Comparison of ENCODE assay signal across 9 mouse cellular contexts in the genomic region with DNA sequence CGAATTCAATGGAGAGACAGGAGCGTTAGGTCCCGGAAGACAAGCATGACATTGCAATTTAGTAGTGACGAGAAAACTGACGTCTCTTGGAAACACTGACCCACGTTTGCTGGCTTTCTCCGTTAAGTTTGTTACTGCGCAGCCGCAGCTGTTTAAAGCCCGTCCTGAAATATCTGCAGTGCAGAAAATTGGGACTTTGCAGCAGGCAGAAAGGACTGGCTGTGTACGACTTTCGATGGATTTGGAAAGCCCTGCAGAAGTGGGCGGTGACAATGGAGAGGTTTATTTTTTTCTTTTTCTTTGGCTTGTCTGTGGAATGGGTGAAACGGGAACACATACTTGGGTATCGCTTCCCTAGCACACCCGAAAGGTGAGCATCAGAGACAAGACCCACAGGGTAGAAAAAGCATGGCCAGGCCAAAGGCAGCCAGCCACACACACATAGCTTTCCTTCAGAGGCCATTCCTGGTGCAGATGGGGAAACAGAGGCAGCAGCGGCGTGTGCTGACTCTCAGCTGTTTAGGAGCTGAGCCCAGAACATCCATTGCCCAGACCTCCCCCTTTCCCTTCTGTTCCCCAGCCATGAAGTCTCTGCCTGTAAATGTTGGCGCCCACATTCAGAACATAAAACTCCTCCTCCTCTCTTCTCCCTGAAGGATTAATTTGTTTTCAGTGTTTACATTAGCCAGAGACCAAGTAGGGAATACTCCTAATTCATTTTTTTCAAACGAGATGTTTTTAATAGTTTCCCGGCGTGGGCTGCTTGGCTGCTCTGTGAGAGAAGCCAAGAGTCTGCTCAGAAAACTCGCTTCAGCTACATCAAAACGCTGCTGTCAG.
DNase-seq lines count a peak whose midpoint lies in the region; ATAC-seq and TF ChIP-seq lines count a peak whose summit lies in the region.
"Had no signal": no experiment of that assay in that cellular context is flagged by ENCODE, and none has a peak within 500 bp of the region (broad histone marks: within the 10 kb centered on the region; RNA-seq: fewer than 3 reads in every experiment).

No protein-coding gene starts in this region.

- ATAC-seq in forebrain, embryonic 11.5 days (replicated peaks; ENCODE audit: low FRiP score): no peak
- ATAC-seq in forebrain, embryonic 14.5 days: no peak

- no peak overlapping the region for H3K4me2 ChIP-seq in forebrain, embryonic 11.5 days (ENCODE audit: low read depth, low read length, severe bottlenecking)
- H3K4me2 ChIP-seq in forebrain, embryonic 14.5 days (ENCODE audit: low read length): no peak overlapping the region
- H3K4me2 ChIP-seq: liver, embryonic 11.5 days had no signal

- H3K9me3 ChIP-seq in forebrain, embryonic 11.5 days (ENCODE audit: control insufficient read depth, low read length): no peaks in the 10 kb centered on the region
- no peaks in the 10 kb centered on the region for H3K9me3 ChIP-seq in forebrain, embryonic 14.5 days (replicated peaks; ENCODE audit: control insufficient read depth, low read length)
- H3K9me3 ChIP-seq in E14TG2a.4 (ENCODE audit: low read length): peaks cover 4% of the 10 kb centered on the region; the same call in 1 of the 2 replicates

- H3K9ac ChIP-seq in forebrain, embryonic 11.5 days (ENCODE audit: low read length): no peak overlapping the region
- H3K9ac ChIP-seq in forebrain, embryonic 14.5 days (ENCODE audit: low read length): no peak overlapping the region

- no peaks in the 10 kb centered on the region for H3K4me1 ChIP-seq in forebrain, embryonic 11.5 days (replicated peaks; ENCODE audit: control insufficient read depth, insufficient read depth, low read length)
- H3K4me1 ChIP-seq in forebrain, embryonic 14.5 days (ENCODE audit: control insufficient read depth, insufficient read depth, low read length): no peaks in the 10 kb centered on the region
- H3K4me1 ChIP-seq in E14TG2a.4 (replicated peaks; ENCODE audit: low read depth, low read length): peaks cover 21% of the 10 kb centered on the region

- intact Hi-C loops in left cerebral cortex, postnatal 14 days (cut with DNase I): no loop called here

- WGBS in forebrain, embryonic 11.5 days: 85% methylated on average over 24 of the region's 24 CpGs
- whole genome bisulfite sequencing in forebrain, embryonic 14.5 days: 85% methylated on average over 24 of the region's 24 CpGs

- no peaks in the 10 kb centered on the region for H3K27me3 ChIP-seq in forebrain, embryonic 11.5 days (ENCODE audit: control insufficient read depth, insufficient read depth, low read length)
- no peaks in the 10 kb centered on the region for H3K27me3 ChIP-seq in forebrain, embryonic 14.5 days (replicated peaks; ENCODE audit: control insufficient read depth, insufficient read depth, low read length)
- H3K27me3 ChIP-seq in E14TG2a.4 (ENCODE audit: insufficient read depth, low read length): peaks cover 13% of the 10 kb centered on the region

- no peaks in the 10 kb centered on the region for H3K36me3 ChIP-seq in forebrain, embryonic 11.5 days (ENCODE audit: control insufficient read depth, insufficient read depth, low read length)
- H3K36me3 ChIP-seq in forebrain, embryonic 14.5 days (ENCODE audit: control insufficient read depth, insufficient read depth, low read length): no peaks in the 10 kb centered on the region
- H3K36me3 ChIP-seq in E14TG2a.4 (ENCODE audit: insufficient read depth, low read length): no peaks in the 10 kb centered on the region

- TF ChIP-seq CTCF in E14TG2a.4 (conservative IDR thresholded peaks at IDR 0.05; ENCODE audit: low read length): no peak

- no peak overlapping the region for H3K27ac ChIP-seq in forebrain, embryonic 11.5 days (ENCODE audit: low read depth, low read length)
- no peak overlapping the region for H3K27ac ChIP-seq in forebrain, embryonic 14.5 days (ENCODE audit: low read depth, low read length)

- peak; percentile 32 for DNase-seq in forebrain, embryonic 11.5 days (ENCODE audit: low spot score)
- no peak for DNase-seq in forebrain, embryonic 14.5 days (ENCODE audit: low spot score)
- peak; percentile 23 to 44 for DNase-seq in frontal cortex, postnatal 14 days (ENCODE audit: low spot score in 2 of 2)
- DNase-seq in left cerebral cortex, postnatal 14 days (ENCODE audit: low spot score in 2 of 2): peak; percentile 69 to 78
- DNase-seq in spleen, adult 12 weeks (ENCODE audit: low spot score): no peak
- no peak for DNase-seq in ovary, adult 18-20 months (ENCODE audit: low spot score)
- DNase-seq in adrenal gland, postnatal 25 days: no peak

- H3K4me3 ChIP-seq in forebrain, embryonic 11.5 days (ENCODE audit: low read depth, low read length): no peak overlapping the region
- H3K4me3 ChIP-seq in forebrain, embryonic 14.5 days (ENCODE audit: low read depth, low read length): no peak overlapping the region
- H3K4me3 ChIP-seq in E14TG2a.4 (replicated peaks; ENCODE audit: low read length): peak overlapping the region; percentile 53

Comparison
In these comparisons a context has a peak if more than half of its experiments do, and no peak if none do; other contexts are left out.
1. DNase-seq: peak in forebrain, embryonic 11.5 days (single experiment), frontal cortex, postnatal 14 days (2 of 2) and left cerebral cortex, postnatal 14 days (2 of 2); none in forebrain, embryonic 14.5 days (single experiment), spleen, adult 12 weeks (single experiment), ovary, adult 18-20 months (single experiment) and adrenal gland, postnatal 25 days (single experiment).